Mouse (Mus musculus): ENCODE results near the gene Zcchc7.
"Not testable (repeated sequence)": the region's sequence is repeated elsewhere in the genome, so short reads cannot be mapped to it uniquely, and the experiment has no call there.

Zcchc7 gene

GRCm38 (mm10) chr4:44755553-44756133, at the start of gene Zcchc7:
Zcchc7 (plus strand) TSS chr4:44755877.
- no peak for DNase-seq

- no peak for DNase-seq
These were observed 49.7 kb upstream of the Zcchc7 start for GRCm38 (mm10) chr4:44705967-44706366.

- DNase-seq = no peak
These were observed 48.8 kb upstream of the Zcchc7 start for GRCm38 (mm10) chr4:44706865-44707264.

- no peak for DNase-seq
These were observed 47.4 kb upstream of the Zcchc7 start for GRCm38 (mm10) chr4:44708311-44708710.

- DNase-seq = no peak
These were observed 46.5 kb upstream of the Zcchc7 start for GRCm38 (mm10) chr4:44709091-44709695.

GRCm38 (mm10) chr4:44709740-44710700, 45.7 kb upstream of the Zcchc7 start, which contains the start of gene Pax5:
Pax5 (minus strand) TSS chr4:44710487.
- no peak for DNase-seq

GRCm38 (mm10) chr4:44710701-44711097, 45.0 kb upstream of the Zcchc7 start:
- no peak for DNase-seq

GRCm38 (mm10) chr4:44711136-44711900, 44.4 kb upstream of the Zcchc7 start:
- no peak for DNase-seq

- DNase-seq = no peak
These were observed 43.5 kb upstream of the Zcchc7 start for GRCm38 (mm10) chr4:44712051-44712700.

- no peak for DNase-seq
These were observed 42.7 kb upstream of the Zcchc7 start for GRCm38 (mm10) chr4:44712786-44713553.

GRCm38 (mm10) chr4:44713554-44714051, 42.1 kb upstream of the Zcchc7 start:
- no peak for DNase-seq

GRCm38 (mm10) chr4:44714111-44714621, 41.5 kb upstream of the Zcchc7 start:
- no peak for DNase-seq

GRCm38 (mm10) chr4:44715621-44716160, 40.0 kb upstream of the Zcchc7 start:
- DNase-seq = no peak

GRCm38 (mm10) chr4:44716391-44716790, 39.3 kb upstream of the Zcchc7 start:
- DNase-seq = no peak

- DNase-seq = no peak
These were observed 38.0 kb upstream of the Zcchc7 start for GRCm38 (mm10) chr4:44717676-44718075.

GRCm38 (mm10) chr4:44720046-44720445, 35.6 kb upstream of the Zcchc7 start:
- no peak for DNase-seq

- no peak for DNase-seq
These were observed 34.4 kb upstream of the Zcchc7 start for GRCm38 (mm10) chr4:44721237-44721636.

- no peak for DNase-seq
These were observed 15.2 kb upstream of the Zcchc7 start for GRCm38 (mm10) chr4:44740471-44740870.

- DNase-seq = peak; percentile 96 to 97
These were observed 666 bp downstream of the Zcchc7 start for GRCm38 (mm10) chr4:44756134-44756951.

- not testable (repeated sequence) for DNase-seq
These were observed 1.5 kb downstream of the Zcchc7 start for GRCm38 (mm10) chr4:44757131-44757530.
